Mouse (Mus musculus) intestine, postnatal 0 days (tissue): Measurements from ENCODE around the gene Rassf3. TPM values are rescaled to one million over a fixed set of nuclear protein-coding genes. Genes with fewer than 3 reads are reported as not detected.

Source experiments
- ATAC-seq: fragments of 200-750 bp; cut with Nextera tagmentation; 2 replicates; pipeline ENCODE4 v1.8.0; 2017; ENCODE audit warnings: mild to moderate bottlenecking, moderate TSS enrichment, moderate library complexity
- H3K27ac ChIP-seq: fragments of 300-500 bp; sonication (generic); 2 replicates; pipeline ENCODE4 v1.5.1; 2014; ENCODE audit warnings: mild to moderate bottlenecking, low read depth, low read length, moderate library complexity
- H3K27me3 ChIP-seq: fragments of 300-500 bp; sonication (generic); replicated peaks from 2 replicates; pipeline ENCODE4 v1.6.1; 2014; ENCODE audit warnings: low read length, mixed read lengths; ENCODE audit not compliant: control insufficient read depth, insufficient read depth
- H3K36me3 ChIP-seq: fragments of 300-500 bp; sonication (generic); 2 replicates; pipeline ENCODE4 v1.6.1; 2014; ENCODE audit warnings: mild to moderate bottlenecking, moderate library complexity; ENCODE audit not compliant: control insufficient read depth, insufficient read depth
- H3K4me1 ChIP-seq: fragments of 300-500 bp; sonication (generic); replicated peaks from 2 replicates; pipeline ENCODE4 v1.6.1; 2014; ENCODE audit warnings: antibody characterized with exemption, low read length, mixed read lengths; ENCODE audit not compliant: control insufficient read depth, insufficient read depth
- H3K4me2 ChIP-seq: fragments of 300-500 bp; sonication (generic); replicated peaks from 2 replicates; pipeline ENCODE4 v1.6.1; 2014; ENCODE audit warnings: low read depth, mild to moderate bottlenecking, moderate library complexity
- H3K4me3 ChIP-seq: fragments of 300-500 bp; sonication (generic); 2 replicates; pipeline ENCODE4 v1.5.1; 2014; ENCODE audit warnings: low read depth, low read length
- H3K9ac ChIP-seq: fragments of 300-500 bp; sonication (generic); 2 replicates; pipeline ENCODE4 v1.6.1; 2014; ENCODE audit warnings: mild to moderate bottlenecking, low read depth, low read length
- H3K9me3 ChIP-seq: fragments of 300-500 bp; sonication (generic); 2 replicates; pipeline ENCODE4 v1.6.1; 2016; ENCODE audit warnings: mixed run types; ENCODE audit not compliant: control insufficient read depth
- CTCF ChIP-seq: sonication (generic); IDR thresholded peaks from 2 replicates; pipeline ENCODE4 v1.5.1; 2016; ENCODE audit warnings: low read depth, mild to moderate bottlenecking, control low read depth, antibody characterized with exemption, moderate library complexity
- WGBS: fragments of 180-500 bp; shearing (Covaris S2); extraction: QIAGEN DNeasy Blood & Tissue Kit; methylation state at CpG from one replicate; pipeline ENCODE4 v1.1.7; 2014; 5-methylcytosine and 5-hydroxymethylcytosine counted together
- polyA plus RNA-seq: library from polyadenylated mRNA; unstranded; fragments of >200 nt; fragmentation: Nextera tagmentation; extraction: Ambion mirVana; gene quantifications from 2 replicates; pipeline ENCODE4 v1.2.1, GENCODE M21; 2015

Gene Rassf3
- polyA plus RNA-seq, 1 experiment from 2014 or later, result 16.7 TPM

DNA sequence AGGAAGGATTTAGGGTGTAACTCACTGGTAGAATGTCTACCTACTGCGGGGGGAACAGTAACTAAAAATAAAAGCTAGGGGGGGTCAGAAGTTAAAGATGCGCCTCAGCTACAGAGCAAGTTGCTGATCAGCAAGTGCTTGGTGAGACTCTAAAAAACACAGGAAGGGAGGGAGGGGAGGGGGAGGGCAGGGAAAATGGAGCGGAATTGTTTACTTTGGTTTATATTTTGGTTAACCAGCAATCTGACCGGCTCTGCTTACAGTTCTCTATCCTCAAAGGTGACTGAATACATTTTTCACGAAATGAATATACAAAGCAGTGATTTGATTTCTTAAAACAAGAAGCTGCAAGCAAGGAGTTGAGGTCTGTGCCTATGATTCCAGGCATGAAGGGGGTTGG lies 7.2 kb downstream of the Rassf3 start:
- no peak overlapping the region for H3K27ac ChIP-seq
- no peak for ATAC-seq

DNA sequence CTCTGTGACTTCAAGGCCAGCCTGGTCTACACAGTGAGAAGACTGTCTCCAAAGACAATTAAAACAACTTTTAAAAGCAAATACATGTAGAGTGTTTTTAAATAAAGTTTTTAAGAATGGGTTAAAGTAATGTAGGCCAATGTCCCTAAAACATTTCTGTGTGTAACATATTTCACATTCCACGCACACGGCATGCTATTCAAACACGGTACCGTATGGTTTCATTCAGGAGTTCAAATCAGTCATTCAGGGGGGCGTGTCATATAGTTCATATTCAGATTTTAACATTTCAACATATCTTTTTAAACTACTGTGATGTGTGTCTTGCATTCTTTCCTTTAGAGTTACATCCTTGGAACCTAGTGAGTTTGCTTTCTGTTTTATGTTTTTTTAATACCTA lies 7.9 kb downstream of the Rassf3 start:
- WGBS, result 54% methylated on average over 5 of the region's 5 CpGs
- peaks cover 17% of the 10 kb centered on the region for H3K4me1 ChIP-seq
- no peaks in the 10 kb centered on the region for H3K9me3 ChIP-seq
- H3K36me3 ChIP-seq, result no peaks in the 10 kb centered on the region
- H3K27ac ChIP-seq, result no peak overlapping the region
- H3K4me3 ChIP-seq, result no peak overlapping the region
- no peak for TF ChIP-seq CTCF
- no peak for ATAC-seq
- no peak overlapping the region for H3K9ac ChIP-seq
- no peaks in the 10 kb centered on the region for H3K27me3 ChIP-seq
- H3K4me2 ChIP-seq, result no peak overlapping the region

More for the DNA sequence above, 7.2 kb downstream of the Rassf3 start:
- no peak overlapping the region for H3K4me3 ChIP-seq
- no peaks in the 10 kb centered on the region for H3K27me3 ChIP-seq
- H3K36me3 ChIP-seq, result no peaks in the 10 kb centered on the region
- H3K4me1 ChIP-seq, result peaks cover 19% of the 10 kb centered on the region
- WGBS, result 34% methylated on average over 5 of the region's 5 CpGs
- no peak overlapping the region for H3K9ac ChIP-seq
- H3K9me3 ChIP-seq, result no peaks in the 10 kb centered on the region
- H3K4me2 ChIP-seq, result no peak overlapping the region
- no peak for TF ChIP-seq CTCF

DNA sequence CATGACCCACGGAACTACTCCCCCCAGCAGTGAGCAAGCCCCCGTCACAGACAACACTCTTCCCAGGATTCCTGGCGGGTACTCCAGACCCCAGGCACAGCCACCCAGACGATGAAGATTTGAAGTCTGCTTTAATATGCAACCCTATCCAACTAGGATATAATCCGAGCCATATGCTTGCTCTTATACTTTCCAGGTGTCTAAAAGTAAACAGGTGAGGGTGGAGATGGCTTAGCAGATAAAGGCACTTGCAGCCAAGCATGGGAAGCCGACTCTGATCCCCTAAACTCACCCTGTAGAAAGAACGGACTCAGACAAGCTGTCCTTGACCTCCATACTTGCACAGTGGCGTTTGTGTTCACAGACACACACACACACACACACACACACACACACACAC lies 8.4 kb downstream of the Rassf3 start:
- Histone ChIP-seq H3K4me2 (no peak overlapping the region), H3K4me3 (no peak overlapping the region), H3K27me3 (no peaks in the 10 kb centered on the region), H3K36me3 (0 out of 2 replicates have a peak, but pooled peaks cover 1% of the 10 kb centered on the region), H3K4me1 (peaks cover 13% of the 10 kb centered on the region), H3K27ac (no peak overlapping the region), H3K9me3 (no peaks in the 10 kb centered on the region), H3K9ac (no peak overlapping the region)
- 48% methylated on average over 8 of the region's 8 CpGs for WGBS
- TF ChIP-seq CTCF, result no peak
- ATAC-seq, result no peak

DNA sequence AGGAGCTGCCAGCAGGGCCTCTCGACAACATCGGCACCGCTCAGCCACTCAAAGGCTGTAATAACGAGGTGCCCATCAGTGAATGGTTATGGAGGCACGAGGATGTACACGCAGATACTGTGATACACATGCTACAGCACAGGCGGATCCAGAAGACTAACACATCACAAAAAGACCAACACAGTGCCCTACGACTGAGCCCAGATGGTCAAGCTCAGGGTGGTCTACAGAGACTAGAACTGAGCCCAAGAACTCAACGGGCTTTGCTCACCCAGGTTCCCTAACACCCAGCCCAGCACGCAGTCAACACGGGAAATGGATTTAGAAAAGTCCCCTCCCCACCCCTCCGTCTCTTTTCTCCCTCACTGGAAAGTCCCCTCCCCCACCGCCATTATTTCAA lies 9.1 kb downstream of the Rassf3 start:
- ATAC-seq, result no peak
- H3K27me3 ChIP-seq, result no peaks in the 10 kb centered on the region

DNA sequence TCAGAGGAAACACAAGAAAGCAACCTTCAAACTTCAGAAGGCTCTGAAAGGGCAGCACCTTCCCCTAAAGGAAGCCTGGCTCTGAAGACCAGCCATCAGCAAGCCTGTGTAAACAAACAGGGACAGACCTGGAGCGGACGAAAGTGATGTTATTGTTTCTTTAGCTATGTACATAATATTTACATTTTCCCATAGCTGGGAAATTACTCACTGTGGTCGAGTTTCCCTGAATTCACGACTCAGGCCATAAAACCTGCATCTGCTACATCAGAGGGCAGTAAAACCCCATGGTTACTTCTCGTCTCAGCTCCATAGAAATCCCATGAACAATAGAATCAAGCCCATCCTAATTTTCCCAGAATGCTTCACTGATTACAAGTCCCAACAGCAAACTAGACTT lies 11.1 kb downstream of the Rassf3 start:
- no peaks in the 10 kb centered on the region for H3K9me3 ChIP-seq
- H3K4me1 ChIP-seq, result peaks cover 21% of the 10 kb centered on the region
- H3K9ac ChIP-seq, result no peak overlapping the region
- H3K27me3 ChIP-seq, result no peaks in the 10 kb centered on the region
- H3K27ac ChIP-seq, result peak overlapping the region; percentile 3
- 8% methylated on average over 5 of the region's 5 CpGs for WGBS
- H3K36me3 ChIP-seq, result 0 out of 2 replicates have a peak, but pooled peaks cover 11% of the 10 kb centered on the region
- H3K4me3 ChIP-seq, result no peak overlapping the region
- ATAC-seq, result no peak; the same call in 1 of the 2 replicates
- TF ChIP-seq CTCF, result peak; percentile 17; the same call in 1 of the 2 replicates
- no peak overlapping the region for H3K4me2 ChIP-seq

More for the DNA sequence above, 9.1 kb downstream of the Rassf3 start:
- no peak overlapping the region for H3K27ac ChIP-seq
- H3K9ac ChIP-seq, result no peak overlapping the region
- no peak overlapping the region for H3K4me3 ChIP-seq
- WGBS, result 83% methylated on average over 13 of the region's 13 CpGs
- 0 out of 2 replicates have a peak, but pooled peaks cover 6% of the 10 kb centered on the region for H3K36me3 ChIP-seq
- no peak overlapping the region for H3K4me2 ChIP-seq
- no peaks in the 10 kb centered on the region for H3K9me3 ChIP-seq
- no peak for TF ChIP-seq CTCF
- peaks cover 18% of the 10 kb centered on the region for H3K4me1 ChIP-seq

DNA sequence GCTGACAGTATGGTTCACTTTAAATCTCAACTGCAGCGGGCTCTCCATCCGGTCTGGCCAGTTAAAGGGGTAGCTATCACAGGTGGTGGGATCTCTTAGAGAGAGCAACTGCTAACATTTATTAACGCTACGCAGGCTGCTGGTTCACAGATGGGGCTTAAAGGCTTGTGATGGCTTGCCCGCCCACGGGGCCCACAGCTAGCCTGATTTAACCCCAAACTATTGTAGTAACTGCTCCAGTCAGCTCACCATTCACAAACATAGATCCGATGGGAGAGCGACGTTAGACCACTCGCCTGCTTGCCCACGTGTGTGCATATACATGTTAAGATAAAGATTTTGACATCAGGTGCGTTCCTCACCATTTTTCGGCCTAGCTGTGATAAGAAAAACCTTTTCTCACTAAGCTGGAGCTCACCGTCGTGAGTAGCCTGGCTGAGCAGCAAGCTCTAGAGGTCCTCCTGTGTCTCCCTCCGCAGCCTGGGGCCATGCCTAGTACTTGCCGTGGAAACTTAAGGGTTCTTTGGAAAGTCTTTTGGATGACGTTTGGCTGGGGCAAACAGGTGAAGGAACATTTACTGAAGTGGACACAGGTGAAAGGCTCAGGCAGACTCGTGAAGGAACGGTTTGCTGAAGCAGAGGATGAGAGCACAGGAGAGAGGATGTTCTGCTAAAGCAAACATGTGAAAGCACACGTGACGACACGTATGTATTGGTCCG lies 13.8 kb downstream of the Rassf3 start:
- H3K27ac ChIP-seq, result no peak overlapping the region
- H3K4me2 ChIP-seq, result no peak overlapping the region
- H3K36me3 ChIP-seq, result 0 out of 2 replicates have a peak, but pooled peaks cover 11% of the 10 kb centered on the region
- H3K27me3 ChIP-seq, result no peaks in the 10 kb centered on the region
- H3K9ac ChIP-seq, result 0 out of 2 replicates have a peak overlapping the region, but pooled peaks have one; percentile 13
- H3K9me3 ChIP-seq, result no peaks in the 10 kb centered on the region
- H3K4me1 ChIP-seq, result peaks cover 20% of the 10 kb centered on the region
- 64% methylated on average over 24 of the region's 24 CpGs for WGBS
- TF ChIP-seq CTCF, result no peak
- ATAC-seq, result no peak
- H3K4me3 ChIP-seq, result no peak overlapping the region
